Mouse (Mus musculus): ENCODE measurements around the gene Ankib1. TPM values are rescaled to one million over a fixed set of nuclear protein-coding genes. Genes with fewer than 3 reads are reported as not detected.
"Not testable (repeated sequence)": the region's sequence is repeated elsewhere in the genome, so short reads cannot be mapped to it uniquely, and the experiment has no call there.

Ankib1 gene
- polyA plus RNA-seq, 1 experiment from 2014 or later = 12.4 TPM

- H3K9ac ChIP-seq (ENCODE audit: low read length); DNase-seq (ENCODE audit: low spot score); ATAC-seq (replicated peaks; ENCODE audit: low FRiP score, low TSS enrichment, low read depth): not testable (repeated sequence)
Measured at GRCm38 (mm10) chr5:3798656-3799055, 4.1 kb downstream of the Ankib1 start.

GRCm38 (mm10) chr5:3797101-3797500 is 5.6 kb downstream of the Ankib1 start:
- ATAC-seq (replicated peaks; ENCODE audit: low FRiP score, low TSS enrichment, low read depth) = not testable (repeated sequence)
- 89% methylated on average over 2 of the region's 2 CpGs for WGBS

More at GRCm38 (mm10) chr5:3798656-3799055, 4.1 kb downstream of the Ankib1 start:
- not testable (repeated sequence) for H3K4me1 ChIP-seq (replicated peaks; ENCODE audit: control insufficient read depth, insufficient read depth, low read length); H3K36me3 ChIP-seq (ENCODE audit: control insufficient read depth, insufficient read depth, low read length); H3K9me3 ChIP-seq (ENCODE audit: control insufficient read depth, low read length); H3K27me3 ChIP-seq (replicated peaks; ENCODE audit: control insufficient read depth, insufficient read depth, low read length); H3K4me3 ChIP-seq (ENCODE audit: low read depth, low read length); H3K4me2 ChIP-seq (ENCODE audit: low read length); H3K27ac ChIP-seq (ENCODE audit: low read depth)

GRCm38 (mm10) chr5:3791048-3791447 is 11.7 kb downstream of the Ankib1 start:
- no peaks in the 10 kb centered on the region for H3K4me1 ChIP-seq (replicated peaks; ENCODE audit: control insufficient read depth, insufficient read depth, low read length)
- no peaks in the 10 kb centered on the region for H3K36me3 ChIP-seq (ENCODE audit: control insufficient read depth, insufficient read depth, low read length)
- ATAC-seq (replicated peaks; ENCODE audit: low FRiP score, low TSS enrichment, low read depth) = no peak
- H3K9ac ChIP-seq (ENCODE audit: low read length) = no peak overlapping the region
- no peak overlapping the region for H3K27ac ChIP-seq (ENCODE audit: low read depth)
- DNase-seq (ENCODE audit: low spot score) = no peak
- H3K4me3 ChIP-seq (ENCODE audit: low read depth, low read length) = no peak overlapping the region
- H3K27me3 ChIP-seq (replicated peaks; ENCODE audit: control insufficient read depth, insufficient read depth, low read length) = no peaks in the 10 kb centered on the region
- H3K9me3 ChIP-seq (ENCODE audit: control insufficient read depth, low read length) = no peaks in the 10 kb centered on the region
- no peak overlapping the region for H3K4me2 ChIP-seq (ENCODE audit: low read length)

More at GRCm38 (mm10) chr5:3797101-3797500, 5.6 kb downstream of the Ankib1 start:
- H3K27ac ChIP-seq (ENCODE audit: low read depth); DNase-seq (ENCODE audit: low spot score); H3K36me3 ChIP-seq (ENCODE audit: control insufficient read depth, insufficient read depth, low read length); H3K9ac ChIP-seq (ENCODE audit: low read length); H3K27me3 ChIP-seq (replicated peaks; ENCODE audit: control insufficient read depth, insufficient read depth, low read length); H3K4me3 ChIP-seq (ENCODE audit: low read depth, low read length); H3K4me2 ChIP-seq (ENCODE audit: low read length); H3K9me3 ChIP-seq (ENCODE audit: control insufficient read depth, low read length); H3K4me1 ChIP-seq (replicated peaks; ENCODE audit: control insufficient read depth, insufficient read depth, low read length): not testable (repeated sequence)

DNA sequence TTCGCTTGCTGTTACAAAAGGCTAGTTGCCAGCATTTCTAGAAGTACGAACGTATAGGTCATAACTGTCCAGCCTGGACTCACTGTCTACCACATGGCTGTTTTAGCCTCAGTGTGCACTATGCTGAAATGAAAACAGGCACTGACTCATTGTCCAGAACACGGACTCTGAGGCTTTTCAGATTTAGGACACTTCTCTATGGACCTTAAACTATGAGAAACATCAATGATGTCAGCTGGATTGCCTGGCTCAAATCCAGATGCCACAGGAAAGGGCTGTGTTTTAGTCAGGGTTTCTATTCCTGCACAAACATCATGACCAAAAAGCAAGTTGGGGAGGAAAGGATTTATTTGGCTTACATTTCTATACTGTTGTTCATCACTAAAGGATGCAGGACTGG is 15.2 kb downstream of the Ankib1 start:
- Histone ChIP-seq H3K4me3 (ENCODE audit: low read depth, low read length) (no peak overlapping the region), H3K36me3 (ENCODE audit: control insufficient read depth, insufficient read depth, low read length) (no peaks in the 10 kb centered on the region), H3K9ac (ENCODE audit: low read length) (no peak overlapping the region), H3K27me3 (replicated peaks; ENCODE audit: control insufficient read depth, insufficient read depth, low read length) (no peaks in the 10 kb centered on the region), H3K4me2 (ENCODE audit: low read length) (no peak overlapping the region), H3K4me1 (replicated peaks; ENCODE audit: control insufficient read depth, insufficient read depth, low read length) (no peaks in the 10 kb centered on the region), H3K9me3 (ENCODE audit: control insufficient read depth, low read length) (no peaks in the 10 kb centered on the region), H3K27ac (ENCODE audit: low read depth) (no peak overlapping the region)
- no peak for ATAC-seq (replicated peaks; ENCODE audit: low FRiP score, low TSS enrichment, low read depth)
- 81% methylated on average over 4 of the region's 4 CpGs for WGBS
- no peak for DNase-seq (ENCODE audit: low spot score)

DNA sequence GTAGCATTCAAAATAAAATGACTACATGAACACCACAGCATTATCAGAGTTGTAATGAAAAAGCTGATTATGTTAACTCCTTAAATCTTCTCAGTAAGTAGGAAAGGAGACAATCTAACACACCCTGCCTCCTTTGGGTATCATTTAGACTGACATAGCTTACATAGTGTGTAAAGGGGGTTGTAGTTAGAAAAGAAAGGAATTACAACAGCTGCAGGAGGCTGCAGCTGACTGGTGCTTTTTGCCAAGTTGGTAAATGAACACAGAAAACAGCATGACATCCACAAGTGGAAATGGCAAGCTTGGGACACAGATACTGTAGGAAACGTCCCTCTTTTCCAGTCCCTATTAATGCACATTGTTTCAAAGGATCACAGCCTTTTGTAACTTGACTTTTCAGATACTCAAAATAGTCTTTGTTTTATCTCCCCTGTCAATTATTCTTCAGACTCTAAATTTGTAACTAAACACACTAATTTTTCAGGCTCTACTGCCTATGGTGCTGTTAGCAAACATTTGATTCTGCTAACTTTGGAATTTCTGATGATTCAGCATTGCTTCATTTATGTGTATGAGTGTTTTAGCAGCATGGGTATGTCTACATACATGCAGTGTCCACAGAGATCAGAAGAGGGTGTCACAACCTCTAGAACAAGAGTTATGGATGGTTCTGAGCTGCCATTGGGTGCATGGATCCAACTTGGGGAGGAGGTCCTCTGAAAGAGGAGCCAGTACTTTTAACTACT is 17.8 kb downstream of the Ankib1 start:
- H3K36me3 ChIP-seq (ENCODE audit: control insufficient read depth, insufficient read depth, low read length) = no peaks in the 10 kb centered on the region
- ATAC-seq (replicated peaks; ENCODE audit: low FRiP score, low TSS enrichment, low read depth) = no peak
- no peak overlapping the region for H3K27ac ChIP-seq (ENCODE audit: low read depth)
- 70% methylated on average over 1 of the region's 1 CpGs for WGBS
- no peak overlapping the region for H3K9ac ChIP-seq (ENCODE audit: low read length)
- no peak for DNase-seq (ENCODE audit: low spot score)
- no peak overlapping the region for H3K4me3 ChIP-seq (ENCODE audit: low read depth, low read length)
- no peak overlapping the region for H3K4me2 ChIP-seq (ENCODE audit: low read length)
- no peaks in the 10 kb centered on the region for H3K4me1 ChIP-seq (replicated peaks; ENCODE audit: control insufficient read depth, insufficient read depth, low read length)
- no peaks in the 10 kb centered on the region for H3K27me3 ChIP-seq (replicated peaks; ENCODE audit: control insufficient read depth, insufficient read depth, low read length)
- no peaks in the 10 kb centered on the region for H3K9me3 ChIP-seq (ENCODE audit: control insufficient read depth, low read length)

DNA sequence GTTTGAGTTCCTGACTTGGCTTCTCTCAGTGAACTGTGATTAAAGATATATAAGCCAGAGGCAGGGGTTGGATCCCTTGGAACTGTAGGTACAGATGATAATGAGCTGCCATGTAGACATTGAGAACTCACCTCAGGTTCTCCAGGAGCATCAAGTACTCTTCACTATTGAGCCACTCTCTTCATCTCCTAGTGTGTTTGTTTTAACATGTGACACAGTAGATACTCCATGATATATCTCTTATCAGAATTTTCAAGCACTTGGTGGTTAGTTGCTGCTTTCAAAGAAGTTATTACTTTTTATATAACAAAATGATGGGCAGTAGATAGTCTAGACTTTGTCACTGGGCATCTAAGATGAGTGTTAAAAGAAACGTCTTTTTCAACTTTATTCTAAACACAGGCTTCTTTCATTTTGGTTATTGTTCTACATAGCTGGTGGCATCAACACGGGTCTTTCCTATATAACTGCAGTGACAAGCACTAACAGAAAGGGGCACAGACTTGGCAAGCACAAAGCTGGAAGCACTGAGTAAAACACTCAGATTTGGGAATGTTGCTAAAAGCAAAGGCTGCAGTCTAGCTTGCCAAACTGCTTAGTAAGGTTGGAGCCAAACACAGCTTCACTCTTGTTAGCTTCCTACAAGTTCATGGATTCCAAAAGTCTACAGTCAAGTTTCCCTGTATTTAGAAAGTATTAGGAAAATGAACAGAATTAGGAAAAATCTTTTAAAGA is 18.6 kb downstream of the Ankib1 start:
- Histone ChIP-seq H3K9ac (ENCODE audit: low read length) (no peak overlapping the region), H3K9me3 (ENCODE audit: control insufficient read depth, low read length) (no peaks in the 10 kb centered on the region), H3K4me1 (replicated peaks; ENCODE audit: control insufficient read depth, insufficient read depth, low read length) (no peaks in the 10 kb centered on the region), H3K4me3 (ENCODE audit: low read depth, low read length) (no peak overlapping the region), H3K27ac (ENCODE audit: low read depth) (no peak overlapping the region), H3K27me3 (replicated peaks; ENCODE audit: control insufficient read depth, insufficient read depth, low read length) (no peaks in the 10 kb centered on the region), H3K36me3 (ENCODE audit: control insufficient read depth, insufficient read depth, low read length) (no peaks in the 10 kb centered on the region), H3K4me2 (ENCODE audit: low read length) (no peak overlapping the region)
- DNase-seq (ENCODE audit: low spot score) = no peak
- 84% methylated on average over 2 of the region's 2 CpGs for WGBS
- ATAC-seq (replicated peaks; ENCODE audit: low FRiP score, low TSS enrichment, low read depth) = no peak

DNA sequence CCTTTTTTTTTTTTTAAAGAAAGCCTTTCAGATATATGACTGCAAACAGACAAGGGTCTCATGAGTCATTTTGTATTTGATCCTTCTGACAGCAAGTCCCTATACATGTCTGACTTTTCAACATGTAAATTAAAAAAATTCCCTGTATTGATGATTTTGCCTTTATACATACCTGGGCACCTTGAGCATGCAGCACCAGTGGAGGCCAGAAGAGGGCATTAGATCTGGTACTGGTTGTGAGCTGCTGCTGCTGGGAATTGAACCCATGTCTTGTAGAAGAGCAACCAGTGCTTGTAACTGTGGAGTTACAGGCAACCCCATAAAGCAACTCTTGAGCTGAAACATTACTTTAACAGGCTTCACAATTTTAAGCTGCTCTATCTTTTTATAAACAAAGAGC is 20.1 kb downstream of the Ankib1 start:
- no peak overlapping the region for H3K4me2 ChIP-seq (ENCODE audit: low read length)
- no peak overlapping the region for H3K9ac ChIP-seq (ENCODE audit: low read length)
- no peaks in the 10 kb centered on the region for H3K36me3 ChIP-seq (ENCODE audit: control insufficient read depth, insufficient read depth, low read length)
- no peaks in the 10 kb centered on the region for H3K4me1 ChIP-seq (replicated peaks; ENCODE audit: control insufficient read depth, insufficient read depth, low read length)
- ATAC-seq (replicated peaks; ENCODE audit: low FRiP score, low TSS enrichment, low read depth) = no peak
- H3K9me3 ChIP-seq (ENCODE audit: control insufficient read depth, low read length) = no peaks in the 10 kb centered on the region
- H3K27me3 ChIP-seq (replicated peaks; ENCODE audit: control insufficient read depth, insufficient read depth, low read length) = no peaks in the 10 kb centered on the region
- no peak overlapping the region for H3K27ac ChIP-seq (ENCODE audit: low read depth)
- H3K4me3 ChIP-seq (ENCODE audit: low read depth, low read length) = no peak overlapping the region
- DNase-seq (ENCODE audit: low spot score) = no peak

GRCm38 (mm10) chr5:3772017-3772416 is 30.7 kb downstream of the Ankib1 start:
- no peaks in the 10 kb centered on the region for H3K9me3 ChIP-seq (ENCODE audit: control insufficient read depth, low read length)
- WGBS = 71% methylated on average over 3 of the region's 3 CpGs
- peaks cover 5% of the 10 kb centered on the region; the same call in 1 of the 2 replicates for H3K36me3 ChIP-seq (ENCODE audit: control insufficient read depth, insufficient read depth, low read length)
- no peak overlapping the region for H3K27ac ChIP-seq (ENCODE audit: low read depth)
- DNase-seq (ENCODE audit: low spot score) (no peak), ATAC-seq (replicated peaks; ENCODE audit: low FRiP score, low TSS enrichment, low read depth) (no peak)
- H3K4me2 ChIP-seq (ENCODE audit: low read length) = no peak overlapping the region
- no peak overlapping the region for H3K4me3 ChIP-seq (ENCODE audit: low read depth, low read length)
- no peaks in the 10 kb centered on the region for H3K27me3 ChIP-seq (replicated peaks; ENCODE audit: control insufficient read depth, insufficient read depth, low read length)
- H3K4me1 ChIP-seq (replicated peaks; ENCODE audit: control insufficient read depth, insufficient read depth, low read length) = no peaks in the 10 kb centered on the region
- no peak overlapping the region for H3K9ac ChIP-seq (ENCODE audit: low read length)

- 90% methylated on average over 3 of the region's 3 CpGs for WGBS
- Histone ChIP-seq H3K36me3 (ENCODE audit: control insufficient read depth, insufficient read depth, low read length) (peaks cover 5% of the 10 kb centered on the region; the same call in 1 of the 2 replicates), H3K27ac (ENCODE audit: low read depth) (no peak overlapping the region), H3K9me3 (ENCODE audit: control insufficient read depth, low read length) (no peaks in the 10 kb centered on the region), H3K9ac (ENCODE audit: low read length) (no peak overlapping the region), H3K4me1 (replicated peaks; ENCODE audit: control insufficient read depth, insufficient read depth, low read length) (no peaks in the 10 kb centered on the region), H3K4me3 (ENCODE audit: low read depth, low read length) (no peak overlapping the region), H3K27me3 (replicated peaks; ENCODE audit: control insufficient read depth, insufficient read depth, low read length) (no peaks in the 10 kb centered on the region), H3K4me2 (ENCODE audit: low read length) (no peak overlapping the region)
- DNase-seq (ENCODE audit: low spot score) (no peak), ATAC-seq (replicated peaks; ENCODE audit: low FRiP score, low TSS enrichment, low read depth) (no peak)
Measured at GRCm38 (mm10) chr5:3771512-3771911, 31.2 kb downstream of the Ankib1 start.
